Mouse (Mus musculus) limb, embryonic 15.5 days (tissue): ENCODE results near the gene Cd47. TPM values are rescaled to one million over a fixed set of nuclear protein-coding genes. Genes with fewer than 3 reads are reported as not detected.

ENCODE experiments used
- ATAC-seq: fragments of 200-750 bp; cut with Nextera tagmentation; 2 replicates; pipeline ENCODE4 v1.8.0; 2017; ENCODE audit warnings: low read depth, moderate TSS enrichment; ENCODE audit not compliant: insufficient number of reproducible peaks, low FRiP score, low TSS enrichment
- H3K27ac ChIP-seq: fragments of 300-500 bp; sonication (generic); 2 replicates; pipeline ENCODE4 v1.5.1; 2015; ENCODE audit warnings: moderate library complexity, mild to moderate bottlenecking, inconsistent platforms
- H3K27me3 ChIP-seq: fragments of 300-500 bp; sonication (generic); 2 replicates; pipeline ENCODE4 v1.6.1; 2015; ENCODE audit warnings: inconsistent platforms
- H3K36me3 ChIP-seq: fragments of 300-500 bp; sonication (generic); 2 replicates; pipeline ENCODE4 v1.6.1; 2015; ENCODE audit warnings: inconsistent platforms
- H3K4me1 ChIP-seq: fragments of 300-500 bp; sonication (generic); 2 replicates; pipeline ENCODE4 v1.6.1; 2015; ENCODE audit warnings: inconsistent platforms
- H3K4me2 ChIP-seq: fragments of 300-500 bp; sonication (generic); 2 replicates; pipeline ENCODE4 v1.6.1; 2015; ENCODE audit warnings: mild to moderate bottlenecking, inconsistent platforms
- H3K4me3 ChIP-seq: fragments of 300-500 bp; sonication (generic); 2 replicates; pipeline ENCODE4 v1.5.1; 2015; ENCODE audit warnings: mild to moderate bottlenecking, inconsistent platforms
- H3K9ac ChIP-seq: fragments of 300-500 bp; sonication (generic); 2 replicates; pipeline ENCODE4 v1.6.1; 2015; ENCODE audit warnings: inconsistent platforms
- H3K9me3 ChIP-seq: fragments of 300-500 bp; sonication (generic); 2 replicates; pipeline ENCODE4 v1.6.1; 2016; ENCODE audit warnings: inconsistent platforms
- WGBS: fragments of 180-500 bp; shearing (Covaris S2); methylation state at CpG from one replicate; pipeline ENCODE4 v1.1.7; 2015; 5-methylcytosine and 5-hydroxymethylcytosine counted together
- polyA plus RNA-seq: library from polyadenylated mRNA; unstranded; fragments of >200 nt; fragmentation: Nextera tagmentation; extraction: Ambion mirVana; gene quantifications from 2 replicates; pipeline ENCODE4 v1.2.1, GENCODE M21; 2015

The Cd47 gene
- polyA plus RNA-seq, 1 experiment from 2014 or later, result 103 TPM

GRCm38 (mm10) chr16:49847224-49848003, 47.1 kb downstream of the Cd47 start:
- 76% methylated on average over 5 of the region's 5 CpGs for WGBS
- Histone ChIP-seq H3K36me3 (no peaks in the 10 kb centered on the region), H3K9me3 (no peaks in the 10 kb centered on the region), H3K27me3 (no peaks in the 10 kb centered on the region), H3K9ac (no peak overlapping the region), H3K4me2 (no peak overlapping the region), H3K4me1 (no peaks in the 10 kb centered on the region), H3K4me3 (no peak overlapping the region), H3K27ac (no peak overlapping the region)
- no peak for ATAC-seq

DNA sequence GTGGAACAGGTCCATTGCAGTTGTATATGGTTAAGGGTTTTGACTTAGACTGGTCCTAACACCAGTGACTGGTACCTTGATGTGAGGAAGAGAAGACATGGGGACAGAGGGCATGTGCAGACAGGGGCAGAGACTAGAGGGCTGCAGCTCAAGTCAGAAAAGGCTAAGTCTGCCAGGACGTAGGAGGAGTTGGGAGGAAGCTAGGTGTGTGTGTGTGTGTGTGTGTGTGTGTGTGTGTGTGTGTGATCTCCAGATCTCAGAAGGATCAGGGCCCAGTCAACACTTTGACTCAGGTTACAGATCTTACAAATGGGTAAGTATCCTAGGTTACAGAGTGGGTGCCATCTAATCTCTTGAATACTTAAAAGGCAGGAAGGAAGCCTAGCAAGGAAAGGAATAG, 48.3 kb downstream of the Cd47 start:
- Histone ChIP-seq H3K4me1 (no peaks in the 10 kb centered on the region), H3K4me3 (no peak overlapping the region), H3K36me3 (no peaks in the 10 kb centered on the region), H3K9me3 (no peaks in the 10 kb centered on the region), H3K27ac (no peak overlapping the region), H3K9ac (no peak overlapping the region), H3K4me2 (no peak overlapping the region), H3K27me3 (no peaks in the 10 kb centered on the region)
- 67% methylated on average over 1 of the region's 1 CpGs for WGBS
- no peak for ATAC-seq

GRCm38 (mm10) chr16:49852940-49853339, 52.6 kb downstream of the Cd47 start:
- no peak overlapping the region for H3K9ac ChIP-seq
- no peak overlapping the region for H3K4me2 ChIP-seq
- H3K27ac ChIP-seq, result no peak overlapping the region
- no peak overlapping the region for H3K4me3 ChIP-seq
- H3K9me3 ChIP-seq, result no peaks in the 10 kb centered on the region
- H3K36me3 ChIP-seq, result no peaks in the 10 kb centered on the region
- no peaks in the 10 kb centered on the region for H3K27me3 ChIP-seq
- no peaks in the 10 kb centered on the region; the same call in 1 of the 2 replicates for H3K4me1 ChIP-seq
- 87% methylated on average over 3 of the region's 3 CpGs for WGBS
- no peak for ATAC-seq

DNA sequence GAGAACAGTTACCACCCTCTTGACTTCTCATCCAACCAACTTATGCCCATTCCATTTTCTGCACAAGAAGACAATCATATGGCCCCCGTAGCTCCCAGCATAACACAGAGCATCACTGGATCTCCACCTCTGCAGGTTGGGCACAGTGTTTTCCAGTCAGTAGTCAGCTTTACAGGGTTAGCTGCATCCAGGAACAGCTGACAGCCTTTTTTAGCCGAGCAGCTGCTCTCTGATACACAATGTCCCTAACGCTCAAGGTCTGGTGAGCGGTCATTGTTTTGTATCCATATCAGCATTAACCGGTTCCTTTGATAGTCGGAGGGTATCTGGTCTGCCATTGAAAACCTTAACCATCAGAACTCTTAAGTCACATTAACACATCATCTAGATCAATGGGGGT, 53.3 kb downstream of the Cd47 start:
- Histone ChIP-seq H3K4me1 (peaks cover under 1% of the 10 kb centered on the region), H3K4me3 (no peak overlapping the region), H3K9ac (no peak overlapping the region), H3K27ac (no peak overlapping the region), H3K9me3 (no peaks in the 10 kb centered on the region), H3K27me3 (no peaks in the 10 kb centered on the region), H3K4me2 (no peak overlapping the region), H3K36me3 (no peaks in the 10 kb centered on the region)
- ATAC-seq, result no peak
- WGBS, result 83% methylated on average over 6 of the region's 6 CpGs

DNA sequence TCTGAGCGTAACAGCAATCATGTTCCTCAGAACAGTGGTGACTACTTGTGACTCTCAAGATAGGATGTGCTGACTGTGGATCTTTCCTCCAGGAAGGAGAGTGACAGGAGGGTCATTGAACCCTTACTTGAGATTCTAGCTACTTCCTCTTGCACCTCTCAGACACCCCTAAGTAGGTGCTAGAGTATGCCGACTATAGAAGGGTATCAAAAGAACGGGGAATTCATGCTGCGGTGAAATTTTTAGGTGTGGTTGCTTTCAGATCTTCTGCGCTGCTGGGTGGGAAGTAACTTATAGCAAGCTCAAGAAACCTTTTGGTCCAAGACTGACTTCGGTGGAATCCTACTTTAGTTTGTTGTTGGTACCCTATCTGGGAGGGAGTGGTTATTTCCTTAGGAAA, 53.9 kb downstream of the Cd47 start:
- 88% methylated on average over 6 of the region's 6 CpGs for WGBS
- Histone ChIP-seq H3K27me3 (no peaks in the 10 kb centered on the region), H3K9me3 (no peaks in the 10 kb centered on the region), H3K4me2 (0 out of 2 replicates have a peak overlapping the region, but pooled peaks have one; percentile 71), H3K4me3 (no peak overlapping the region), H3K4me1 (peaks cover 5% of the 10 kb centered on the region), H3K27ac (no peak overlapping the region), H3K36me3 (no peaks in the 10 kb centered on the region), H3K9ac (no peak overlapping the region)
- ATAC-seq, result no peak

GRCm38 (mm10) chr16:49854931-49855835, 54.9 kb downstream of the Cd47 start:
- Histone ChIP-seq H3K4me1 (peaks cover 5% of the 10 kb centered on the region), H3K9ac (peak overlapping the region; percentile 83), H3K27ac (peak overlapping the region; percentile 98), H3K4me2 (peak overlapping the region; percentile 71), H3K9me3 (no peaks in the 10 kb centered on the region), H3K4me3 (peak overlapping the region; percentile 90), H3K36me3 (no peaks in the 10 kb centered on the region; the same call in 1 of the 2 replicates), H3K27me3 (no peaks in the 10 kb centered on the region)
- ATAC-seq, result peak; percentile 93
- 1% methylated on average over 56 of the region's 74 CpGs for WGBS

DNA sequence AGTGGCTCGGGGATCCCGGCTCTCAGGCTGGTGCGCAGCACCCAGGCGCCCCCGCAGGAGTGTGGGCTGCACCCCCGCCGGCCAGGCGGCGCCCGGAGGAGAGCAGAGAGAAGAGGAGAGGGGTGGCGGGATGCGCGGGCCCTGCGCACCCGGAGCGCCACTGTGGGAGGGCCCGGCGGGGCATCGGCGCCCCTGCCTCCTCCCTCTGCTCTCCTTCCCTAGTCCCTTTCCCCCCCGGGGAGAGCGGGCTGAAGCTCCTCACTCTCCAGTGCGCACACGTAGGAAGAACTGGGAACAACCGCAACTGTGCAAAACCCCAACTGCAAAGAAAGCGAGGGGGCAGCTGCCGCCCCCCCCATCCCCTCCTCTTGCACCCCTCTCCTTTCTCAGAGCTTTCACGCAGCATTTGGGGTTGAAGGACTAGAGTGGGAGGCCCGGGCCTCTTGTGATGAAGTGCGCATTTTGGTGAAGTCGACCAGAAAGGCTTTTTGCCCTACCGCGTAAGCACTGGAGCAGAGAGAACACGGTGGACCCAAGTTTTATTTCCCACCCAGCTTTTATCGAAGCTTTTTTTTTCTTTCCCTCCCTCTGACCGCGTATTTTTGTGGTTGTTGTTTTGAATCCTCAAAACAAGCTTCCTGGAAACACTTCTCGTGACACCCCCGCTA, 55.6 kb downstream of the Cd47 start:
- Histone ChIP-seq H3K9ac (peak overlapping the region; percentile 83), H3K4me3 (peak overlapping the region; percentile 90)
- under 1% methylated on average over 31 of the region's 39 CpGs for whole genome bisulfite sequencing

GRCm38 (mm10) chr16:49856661-49857060, 56.3 kb downstream of the Cd47 start:
- 16% methylated on average over 8 of the region's 8 CpGs for WGBS
- peak overlapping the region; percentile 83; the same call in 1 of the 2 replicates for H3K9ac ChIP-seq

More for the DNA sequence above, 55.6 kb downstream of the Cd47 start:
- peak; percentile 59 for ATAC-seq
- Histone ChIP-seq H3K9me3 (no peaks in the 10 kb centered on the region), H3K27me3 (no peaks in the 10 kb centered on the region), H3K4me2 (peak overlapping the region; percentile 71), H3K4me1 (peaks cover 5% of the 10 kb centered on the region), H3K27ac (peak overlapping the region; percentile 98), H3K36me3 (no peaks in the 10 kb centered on the region; the same call in 1 of the 2 replicates)

DNA sequence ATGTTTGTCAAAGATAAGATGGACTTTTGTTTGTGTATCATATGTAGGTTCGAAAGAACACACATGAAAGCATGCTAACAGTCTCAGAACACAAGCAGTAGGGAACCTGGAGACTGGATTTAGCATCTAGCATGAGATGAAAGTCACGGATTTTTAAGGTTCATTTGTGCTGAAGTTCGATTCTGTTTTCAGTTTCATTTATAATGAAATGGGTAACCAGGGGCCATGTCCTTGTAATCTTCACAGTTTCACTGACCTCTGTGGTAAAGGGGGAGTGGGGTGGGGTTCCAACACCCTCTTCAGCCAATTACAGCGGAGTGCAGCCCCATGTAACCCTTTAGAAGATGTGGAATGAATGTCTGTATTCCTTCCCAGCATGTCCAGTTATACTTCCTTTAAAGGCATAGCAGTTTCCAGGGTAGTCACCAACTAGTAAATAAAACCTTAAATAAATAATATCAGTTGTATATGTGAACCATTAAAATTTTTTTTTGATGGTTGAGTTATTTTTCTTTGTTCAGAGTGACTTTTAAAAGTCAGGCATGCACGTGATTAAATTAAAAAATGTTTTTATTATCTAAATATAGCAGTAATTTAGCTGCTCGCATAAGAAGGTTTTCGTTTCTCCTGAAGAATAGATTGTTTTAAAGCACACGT, 57.3 kb downstream of the Cd47 start:
- Histone ChIP-seq H3K4me3 (peak overlapping the region; percentile 21), H3K9me3 (no peaks in the 10 kb centered on the region), H3K27ac (no peak overlapping the region), H3K4me2 (peak overlapping the region; percentile 31), H3K36me3 (no peaks in the 10 kb centered on the region; the same call in 1 of the 2 replicates), H3K27me3 (no peaks in the 10 kb centered on the region), H3K9ac (no peak overlapping the region), H3K4me1 (peaks cover 5% of the 10 kb centered on the region)
- WGBS, result 56% methylated on average over 8 of the region's 8 CpGs
- ATAC-seq, result no peak

More at GRCm38 (mm10) chr16:49856661-49857060, 56.3 kb downstream of the Cd47 start:
- Histone ChIP-seq H3K4me3 (peak overlapping the region; percentile 90), H3K36me3 (no peaks in the 10 kb centered on the region; the same call in 1 of the 2 replicates), H3K4me1 (peaks cover 5% of the 10 kb centered on the region), H3K4me2 (peak overlapping the region; percentile 71), H3K27ac (no peak overlapping the region), H3K27me3 (no peaks in the 10 kb centered on the region), H3K9me3 (no peaks in the 10 kb centered on the region)
- no peak for ATAC-seq

GRCm38 (mm10) chr16:49858161-49858906, 58.0 kb downstream of the Cd47 start:
- H3K4me2 ChIP-seq, result peak overlapping the region; percentile 17; the same call in 1 of the 2 replicates
- ATAC-seq, result no peak
- H3K27me3 ChIP-seq, result no peaks in the 10 kb centered on the region
- WGBS, result 56% methylated on average over 9 of the region's 9 CpGs
- no peak overlapping the region for H3K4me3 ChIP-seq
- no peak overlapping the region for H3K9ac ChIP-seq
- peaks cover 5% of the 10 kb centered on the region for H3K4me1 ChIP-seq
- H3K27ac ChIP-seq, result peak overlapping the region; percentile 57; the same call in 1 of the 2 replicates
- H3K9me3 ChIP-seq, result no peaks in the 10 kb centered on the region
- no peaks in the 10 kb centered on the region; the same call in 1 of the 2 replicates for H3K36me3 ChIP-seq
